Mouse (Mus musculus) granulocyte monocyte progenitor cell, adult 5-6 weeks (primary cell): ENCODE measurements around the gene Kif9. TPM values are rescaled to one million over a fixed set of nuclear protein-coding genes. Genes with fewer than 3 reads are reported as not detected.

Source experiments
- ATAC-seq: replicated peaks from 2 replicates; pipeline ENCODE4 v1.8.0; 2016; ENCODE audit warnings: mild to moderate bottlenecking, moderate TSS enrichment, inconsistent platforms; ENCODE audit not compliant: poor library complexity, severe bottlenecking
- total RNA-seq, 2 experiments: library from RNA; stranded (forward) in 1 of 2; stranded (reverse) in 1 of 2; fragments of 200-712, 200-1000 nt in 1 of 2; fragments of >200 nt in 1 of 2; fragmentation: Nextera tagmentation in 1 of 2; gene quantifications; 2 replicates each; pipeline ENCODE4 v1.2.3; 2014 to 2017

Gene Kif9
- total RNA-seq (2014; fragmentation: Nextera tagmentation) = 0.34 and 4.1 TPM in 2 replicates
- total RNA-seq (2017) = 0.90 and 1.3 TPM in 2 replicates

- peak; percentile 81 for ATAC-seq
Observed at GRCm38 (mm10) chr9:110476124-110477091, at the start of gene Kif9, which contains the start of gene Klhl18. Gene Kif9, plus strand, starts transcription at chr9:110476958. Gene Klhl18, minus strand, starts transcription at chr9:110476694.

- no peak for ATAC-seq
Observed at GRCm38 (mm10) chr9:110431241-110431640, 45.5 kb upstream of the Kif9 start.

- no peak for ATAC-seq
Observed at GRCm38 (mm10) chr9:110433045-110433444, 43.7 kb upstream of the Kif9 start.

GRCm38 (mm10) chr9:110436041-110436440, 40.7 kb upstream of the Kif9 start:
- no peak for ATAC-seq

GRCm38 (mm10) chr9:110440049-110440448, 36.7 kb upstream of the Kif9 start:
- ATAC-seq = peak; percentile 55

GRCm38 (mm10) chr9:110440559-110440958, 36.2 kb upstream of the Kif9 start:
- peak; percentile 94 for ATAC-seq

GRCm38 (mm10) chr9:110448356-110448755, 28.4 kb upstream of the Kif9 start:
- ATAC-seq = no peak

- ATAC-seq = peak; percentile 95
Observed at GRCm38 (mm10) chr9:110448857-110449617, 27.7 kb upstream of the Kif9 start.

- peak; percentile 78 for ATAC-seq
Observed at GRCm38 (mm10) chr9:110452523-110452922, 24.2 kb upstream of the Kif9 start.

GRCm38 (mm10) chr9:110457926-110458325, 18.8 kb upstream of the Kif9 start:
- ATAC-seq = no peak

GRCm38 (mm10) chr9:110459145-110459727, 17.5 kb upstream of the Kif9 start:
- peak; percentile 92 for ATAC-seq

GRCm38 (mm10) chr9:110460884-110461815, 15.6 kb upstream of the Kif9 start:
- no peak for ATAC-seq

- ATAC-seq = no peak
Observed at GRCm38 (mm10) chr9:110462321-110462720, 14.4 kb upstream of the Kif9 start.

GRCm38 (mm10) chr9:110463983-110464591, 12.7 kb upstream of the Kif9 start:
- ATAC-seq = peak; percentile 53

GRCm38 (mm10) chr9:110465336-110465735, 11.4 kb upstream of the Kif9 start:
- no peak for ATAC-seq

- ATAC-seq = peak; percentile 71
Observed at GRCm38 (mm10) chr9:110466179-110466578, 10.6 kb upstream of the Kif9 start.

- no peak for ATAC-seq
Observed at GRCm38 (mm10) chr9:110477951-110478350, 1.2 kb downstream of the Kif9 start.

GRCm38 (mm10) chr9:110478639-110479038, 1.9 kb downstream of the Kif9 start:
- ATAC-seq = 0 out of 2 replicates have a peak, but pooled peaks have one; percentile 7

GRCm38 (mm10) chr9:110488841-110489240, 12.1 kb downstream of the Kif9 start:
- ATAC-seq = no peak
